Mouse (Mus musculus) ES-Bruce4 (cell line): Measurements from ENCODE around the gene Cdca4. TPM values are rescaled to one million over a fixed set of nuclear protein-coding genes. Genes with fewer than 3 reads are reported as not detected.
A peak's percentile ranks its signal among the peaks of the same experiment; 100 is the strongest.

Experiments
- H3K27ac ChIP-seq: 2 replicates; pipeline ENCODE4 v1.5.1; 2012; ENCODE audit warnings: low read length, inconsistent platforms; ENCODE audit not compliant: insufficient read depth
- H3K27me3 ChIP-seq: 2 replicates; pipeline ENCODE4 v1.6.1; 2012; ENCODE audit warnings: mild to moderate bottlenecking, low read length, inconsistent platforms; ENCODE audit not compliant: control insufficient read depth, poor library complexity, insufficient read depth, severe bottlenecking
- H3K36me3 ChIP-seq: 2 replicates; pipeline ENCODE4 v1.6.1; 2012; ENCODE audit warnings: inconsistent platforms, mild to moderate bottlenecking, low read length, moderate library complexity; ENCODE audit not compliant: control insufficient read depth, poor library complexity, insufficient read depth, severe bottlenecking
- H3K4me1 ChIP-seq: one replicate; pipeline ENCODE4 v1.8.1; 2011; ENCODE audit warnings: low read length; ENCODE audit not compliant: control insufficient read depth, insufficient read depth
- H3K4me3 ChIP-seq: 2 replicates; pipeline ENCODE4 v1.5.1; 2011; ENCODE audit warnings: low read depth, mild to moderate bottlenecking, low read length
- H3K9ac ChIP-seq: 2 replicates; pipeline ENCODE4 v1.6.1; 2012; ENCODE audit warnings: low read depth, mild to moderate bottlenecking, inconsistent platforms; ENCODE audit not compliant: poor library complexity, severe bottlenecking
- H3K9me3 ChIP-seq: replicated peaks from 2 replicates; pipeline ENCODE4 v1.6.1; 2012; ENCODE audit warnings: mild to moderate bottlenecking, low read length, inconsistent platforms; ENCODE audit not compliant: control insufficient read depth, poor library complexity, insufficient read depth, severe bottlenecking
- CTCF ChIP-seq: IDR thresholded peaks from one replicate; pipeline ENCODE4 v1.8.1; 2011; ENCODE audit warnings: low read depth, low read length
- EP300 ChIP-seq: IDR thresholded peaks from 2 replicates; pipeline ENCODE4 v1.6.1; 2011; ENCODE audit warnings: low read depth, low read length; ENCODE audit not compliant: insufficient read depth
- POLR2A ChIP-seq: IDR thresholded peaks from one replicate; pipeline ENCODE4 v1.8.1; 2011; ENCODE audit warnings: low read length; ENCODE audit not compliant: insufficient read depth
- polyA plus RNA-seq: library from polyadenylated mRNA; stranded (reverse); fragments of >200 nt; gene quantifications from 2 replicates; pipeline ENCODE4 v1.2.4, GENCODE M21; 2011; ENCODE audit warnings: low read depth; ENCODE audit not compliant: missing spikeins, insufficient read depth, insufficient read length

Gene Cdca4
- polyA plus RNA-seq, 1 experiment: 59.1 TPM

DNA sequence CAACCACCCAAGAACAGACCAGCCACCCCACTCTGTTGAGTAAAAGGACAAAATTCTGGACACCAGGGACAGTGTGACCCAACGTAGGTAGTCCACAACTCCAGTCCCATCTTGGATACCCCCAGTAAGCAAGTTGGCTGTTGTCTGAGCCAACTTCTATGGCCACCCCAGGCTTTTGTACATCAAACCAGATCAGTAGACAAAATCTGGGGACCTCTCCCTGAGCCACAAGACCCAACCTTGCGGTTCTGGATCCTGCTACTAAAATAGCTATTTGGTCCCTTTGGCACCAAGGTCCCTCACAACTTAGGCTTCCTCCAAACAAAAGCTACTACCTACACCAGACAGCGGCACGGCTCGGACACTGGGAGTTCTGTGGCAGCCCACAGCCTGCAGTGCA is 34.2 kb downstream of the Cdca4 start:
- peak overlapping the region; percentile 53 for H3K4me3 ChIP-seq
- H3K4me1 ChIP-seq: peaks cover 11% of the 10 kb centered on the region
- peak overlapping the region; percentile 27 for H3K27ac ChIP-seq
- peak overlapping the region; percentile 72 for H3K9ac ChIP-seq
- no peaks in the 10 kb centered on the region for H3K27me3 ChIP-seq
- H3K9me3 ChIP-seq: no peaks in the 10 kb centered on the region
- no peaks in the 10 kb centered on the region for H3K36me3 ChIP-seq
- no peak for TF ChIP-seq EP300

- peak overlapping the region; percentile 60 for H3K27ac ChIP-seq
- peaks cover 11% of the 10 kb centered on the region for H3K4me1 ChIP-seq
- no peaks in the 10 kb centered on the region for H3K36me3 ChIP-seq
- peak overlapping the region; percentile 72 for H3K9ac ChIP-seq
- peak overlapping the region; percentile 53 for H3K4me3 ChIP-seq
- H3K27me3 ChIP-seq: no peaks in the 10 kb centered on the region
- no peaks in the 10 kb centered on the region for H3K9me3 ChIP-seq
- TF ChIP-seq EP300: peak; percentile 9; the same call in 1 of the 2 replicates
- TF ChIP-seq CTCF: no peak
- peak; percentile 32 for TF ChIP-seq POLR2A
Measured at GRCm38 (mm10) chr12:112794356-112794816, 34.8 kb downstream of the Cdca4 start.

DNA sequence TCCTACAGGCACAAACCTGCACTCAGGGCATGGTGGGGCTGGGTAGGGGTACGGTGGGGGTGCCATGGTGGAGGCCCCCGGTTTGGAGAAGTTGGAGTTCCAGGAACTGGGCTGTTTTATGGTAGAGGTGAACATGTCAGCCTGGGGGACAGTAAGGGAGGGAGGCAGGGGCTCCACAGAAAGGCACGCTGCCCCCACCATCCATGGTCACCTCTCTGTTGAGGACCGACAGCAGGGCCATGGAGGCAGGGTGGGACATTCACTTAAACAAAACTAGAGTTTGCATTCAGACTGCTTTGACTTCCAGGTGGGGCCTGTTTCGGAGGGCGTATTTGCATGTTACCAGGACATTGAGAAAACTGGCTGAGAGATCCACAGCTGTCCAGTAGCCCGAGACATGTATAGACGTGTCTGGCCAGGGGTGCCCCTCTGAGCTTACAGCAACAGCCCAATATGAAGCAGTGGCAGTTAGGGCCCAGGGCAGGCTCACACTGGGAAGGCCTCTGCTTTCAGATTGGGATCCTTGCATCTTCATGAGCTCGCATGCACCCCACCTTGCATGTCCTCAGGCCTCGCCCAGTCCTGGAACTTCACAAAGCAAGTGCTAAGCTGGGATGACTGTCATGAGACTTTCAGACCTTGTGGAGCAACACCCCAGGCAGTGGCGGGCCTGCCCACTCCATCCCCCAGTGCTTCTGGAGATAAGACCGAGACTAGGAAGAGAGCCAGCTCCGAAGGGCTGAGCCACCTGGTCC is 35.4 kb downstream of the Cdca4 start:
- no peaks in the 10 kb centered on the region for H3K27me3 ChIP-seq
- H3K9me3 ChIP-seq: no peaks in the 10 kb centered on the region
- no peaks in the 10 kb centered on the region for H3K36me3 ChIP-seq
- no peak for TF ChIP-seq CTCF
- TF ChIP-seq POLR2A: no peak
- peak; percentile 62; the same call in 1 of the 2 replicates for TF ChIP-seq EP300
- H3K4me1 ChIP-seq: peaks cover 11% of the 10 kb centered on the region
- H3K4me3 ChIP-seq: peak overlapping the region; percentile 53
- peak overlapping the region; percentile 72 for H3K9ac ChIP-seq
- peak overlapping the region; percentile 60 for H3K27ac ChIP-seq

DNA sequence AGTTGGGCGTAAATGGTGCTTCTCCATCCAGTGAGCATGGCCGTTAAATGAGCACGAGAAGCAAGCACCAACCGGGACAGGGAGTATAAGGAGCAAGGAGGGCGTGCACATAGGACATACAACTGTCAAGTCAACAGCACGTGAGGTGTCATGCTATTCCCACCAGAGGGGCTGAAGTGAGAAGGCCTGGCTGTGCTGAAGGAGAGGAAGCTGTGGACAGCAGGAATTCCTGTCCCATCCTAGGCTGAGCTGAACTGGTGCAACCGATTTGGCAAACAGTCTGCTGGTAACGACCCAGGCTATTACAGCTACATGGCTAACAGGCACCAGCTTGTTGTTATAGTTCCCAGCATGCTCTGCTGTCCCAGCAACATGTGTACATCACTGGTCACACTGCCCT is 38.2 kb downstream of the Cdca4 start:
- H3K27ac ChIP-seq: no peak overlapping the region
- H3K36me3 ChIP-seq: no peaks in the 10 kb centered on the region
- TF ChIP-seq CTCF: no peak
- TF ChIP-seq EP300: no peak
- no peak for TF ChIP-seq POLR2A
- H3K9ac ChIP-seq: no peak overlapping the region
- H3K9me3 ChIP-seq: no peaks in the 10 kb centered on the region
- no peak overlapping the region for H3K4me3 ChIP-seq
- no peaks in the 10 kb centered on the region for H3K27me3 ChIP-seq
- H3K4me1 ChIP-seq: peaks cover 5% of the 10 kb centered on the region

DNA sequence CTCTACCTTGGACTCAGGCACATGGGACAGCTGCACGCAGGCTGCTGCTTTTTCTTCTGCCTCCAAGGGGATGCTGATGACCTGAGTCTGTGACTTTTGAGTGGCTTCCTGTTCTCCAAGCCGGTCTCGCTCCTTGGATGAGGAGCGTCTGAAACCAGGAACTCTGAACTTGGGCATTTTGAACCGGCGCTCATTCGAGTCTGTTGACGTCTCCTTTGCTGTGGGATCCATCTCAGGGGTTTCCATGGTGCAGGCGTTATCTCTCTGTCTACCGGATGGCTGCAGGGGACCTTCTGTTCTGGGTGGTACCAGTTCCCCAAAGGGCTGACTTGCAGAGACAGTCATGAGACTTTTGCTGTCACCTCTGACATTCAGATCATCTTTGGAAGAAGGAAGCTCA is 54.7 kb downstream of the Cdca4 start:
- no peak overlapping the region for H3K4me3 ChIP-seq
- no peaks in the 10 kb centered on the region for H3K4me1 ChIP-seq
- no peak for TF ChIP-seq EP300
- no peak for TF ChIP-seq POLR2A
- TF ChIP-seq CTCF: no peak
- no peaks in the 10 kb centered on the region for H3K9me3 ChIP-seq
- no peak overlapping the region for H3K27ac ChIP-seq
- no peak overlapping the region for H3K9ac ChIP-seq
- no peaks in the 10 kb centered on the region for H3K36me3 ChIP-seq
- H3K27me3 ChIP-seq: no peaks in the 10 kb centered on the region

DNA sequence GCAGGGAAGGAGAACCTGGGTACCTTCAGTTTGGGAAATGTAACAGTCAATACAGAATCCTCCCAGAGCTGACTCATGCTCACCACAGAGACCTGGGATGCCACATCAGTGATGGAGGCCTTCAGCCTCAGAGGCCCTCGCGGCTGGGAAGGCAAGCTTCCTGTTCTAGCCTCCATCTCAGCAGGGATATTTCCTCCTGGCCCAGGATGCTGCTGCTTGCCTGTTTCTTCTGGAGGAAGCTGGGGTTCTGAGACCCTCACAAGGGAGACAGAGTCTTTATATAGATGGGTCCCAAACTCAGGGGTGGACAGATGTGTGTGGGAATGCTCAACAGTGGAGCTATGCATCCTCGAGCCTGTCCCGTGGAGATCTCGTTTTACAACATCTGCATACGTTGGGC is 55.2 kb downstream of the Cdca4 start:
- no peak overlapping the region for H3K9ac ChIP-seq
- no peaks in the 10 kb centered on the region for H3K9me3 ChIP-seq
- H3K27me3 ChIP-seq: no peaks in the 10 kb centered on the region
- H3K4me3 ChIP-seq: no peak overlapping the region
- H3K36me3 ChIP-seq: no peaks in the 10 kb centered on the region
- TF ChIP-seq POLR2A: no peak
- no peak for TF ChIP-seq CTCF
- no peak for TF ChIP-seq EP300
- H3K4me1 ChIP-seq: no peaks in the 10 kb centered on the region
- no peak overlapping the region for H3K27ac ChIP-seq
